Mouse (Mus musculus) embryonic fibroblast, embryonic 13.5 days (primary cell): ENCODE results near the gene Eea1.

ENCODE experiments used
- CTCF ChIP-seq: IDR thresholded peaks from 2 replicates; pipeline ENCODE4 v1.5.1; 2011; ENCODE audit warnings: mild to moderate bottlenecking, control low read depth, low read length, moderate library complexity, borderline replicate concordance; ENCODE audit not compliant: insufficient read depth
- POLR2A ChIP-seq: IDR thresholded peaks from 2 replicates; pipeline ENCODE4 v1.6.1; 2011; ENCODE audit warnings: low read depth, mild to moderate bottlenecking, control low read depth, low read length, moderate library complexity

- no peak for TF ChIP-seq CTCF
- TF ChIP-seq POLR2A: no peak
Measured at GRCm38 (mm10) chr10:95911016-95911415, 29.4 kb upstream of the Eea1 start.
